Comparison of ENCODE assay signal across 12 mouse cellular contexts in the genomic region with DNA sequence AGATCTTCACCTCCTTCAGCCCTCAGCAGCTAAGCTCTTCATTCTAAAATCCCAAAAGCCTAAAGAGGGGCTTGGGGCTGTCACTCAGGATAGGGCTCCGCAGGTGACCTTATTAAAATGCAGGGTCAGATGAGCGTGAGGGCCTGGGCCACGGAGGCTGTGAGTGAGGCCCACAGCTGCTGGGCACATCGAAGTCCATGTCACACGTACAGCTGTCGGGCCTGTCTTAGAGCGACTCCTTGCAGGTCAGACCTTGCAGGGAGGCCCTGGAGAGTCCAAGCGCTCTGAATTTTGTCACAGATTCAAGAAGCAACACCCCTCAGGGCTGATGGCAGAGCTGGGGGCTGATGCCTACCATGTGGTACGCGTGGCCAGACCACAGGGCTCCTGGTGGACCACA.
"Had no signal": no experiment of that assay in that cellular context is flagged by ENCODE, and none has a peak within 500 bp of the region (broad histone marks: within the 10 kb centered on the region; RNA-seq: fewer than 3 reads in every experiment).

No protein-coding gene starts in this region.

- H3K4me1 ChIP-seq: midbrain, embryonic 12.5 days had no signal

- H3K9me3 ChIP-seq: midbrain, embryonic 12.5 days had no signal

- H3K4me2 ChIP-seq: midbrain, embryonic 12.5 days had no signal

- H3K9ac ChIP-seq: liver, embryonic 14.5 days; midbrain, embryonic 12.5 days had no signal

- H3K4me3 ChIP-seq: midbrain, embryonic 12.5 days had no signal

- H3K27me3 ChIP-seq: midbrain, embryonic 12.5 days had no signal

- H3K27ac ChIP-seq: liver, embryonic 14.5 days; midbrain, embryonic 12.5 days had no signal

- DNase-seq: kidney, adult 11 months; kidney, adult 9 months; kidney, postnatal 10 days; left cerebral cortex, postnatal 4 days; lung, adult 18-20 months; retina, postnatal 1 day; right cerebral cortex, postnatal 4 days; spleen, adult 18-20 months; thymus, adult 18-20 months; thymus, postnatal 25 days had no signal
